Mouse (Mus musculus) heart, adult 2 months (tissue): Measurements from ENCODE around the gene Catsper4.

ENCODE experiments used
- CTCF ChIP-seq: fragments of 200-600 bp; IDR thresholded peaks from 2 replicates; pipeline ENCODE4 v1.8.1; 2022; ENCODE audit warnings: antibody characterized with exemption, mild to moderate bottlenecking, moderate library complexity
- POLR2A ChIP-seq: fragments of 200-500 bp; IDR thresholded peaks from 2 replicates; pipeline ENCODE4 v1.6.1; 2011; ENCODE audit warnings: mild to moderate bottlenecking, low read depth, low read length, control low read depth; ENCODE audit not compliant: insufficient read depth

- no peak for TF ChIP-seq POLR2A
- no peak for TF ChIP-seq CTCF
Measured at GRCm38 (mm10) chr4:134271979-134272378, 44.8 kb upstream of the Catsper4 start.
